Mouse (Mus musculus) stomach, postnatal 0 days (tissue): ENCODE data around the gene Ina.
A peak's percentile ranks its signal among the peaks of the same experiment; 100 is the strongest.

Experiments
- CTCF ChIP-seq: IDR thresholded peaks from 2 replicates; pipeline ENCODE4 v1.5.1; 2016; ENCODE audit warnings: antibody characterized with exemption, low read depth, mild to moderate bottlenecking, moderate library complexity
- EP300 ChIP-seq: optimal IDR thresholded peaks from 2 replicates; pipeline ENCODE3; 2016; ENCODE audit warnings: antibody characterized with exemption

DNA sequence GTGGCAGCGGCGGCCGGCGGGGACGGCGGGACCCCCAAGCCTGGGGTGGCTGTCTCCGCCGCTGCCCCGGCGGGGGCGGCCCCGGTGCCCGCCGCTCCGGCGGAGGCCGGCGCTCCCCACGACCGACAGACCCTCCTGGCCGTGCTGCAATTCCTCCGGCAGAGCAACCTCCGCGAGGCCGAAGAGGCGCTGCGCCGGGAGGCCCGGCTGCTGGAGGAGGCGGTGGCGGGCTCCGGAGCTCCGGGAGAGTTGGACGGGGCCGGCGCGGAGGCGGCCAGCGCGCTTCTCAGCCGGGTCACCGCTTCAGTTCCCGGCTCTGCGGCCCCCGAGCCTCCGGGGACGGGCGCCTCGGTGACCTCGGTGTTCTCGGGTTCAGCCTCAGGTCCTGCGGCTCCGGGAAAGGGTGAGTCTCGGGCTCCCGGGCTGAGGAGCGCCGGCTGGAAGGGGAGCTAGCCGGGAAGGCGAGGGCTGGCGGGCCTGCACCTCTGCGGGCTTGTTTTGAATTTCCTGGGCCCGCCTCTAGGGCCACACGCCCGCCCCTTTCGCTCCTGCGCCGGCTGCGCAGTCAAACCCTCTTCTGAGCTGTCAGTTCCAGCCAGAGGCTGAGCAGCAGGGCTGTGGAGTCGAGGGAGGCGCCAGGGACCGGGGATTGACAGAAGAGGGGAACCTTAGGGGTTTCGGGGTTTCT, 53.6 kb downstream of the Ina start:
- TF ChIP-seq CTCF, result peak; percentile 45
- TF ChIP-seq EP300, result no peak
